17 mouse cellular contexts compared by ENCODE assay signal in genomic region chr11:95354945-95355660, GRCm38 (mm10). TPM values are rescaled to one million over a fixed set of nuclear protein-coding genes. Genes with fewer than 3 reads are reported as not detected.
DNase-seq lines count a peak whose midpoint lies in the region; ATAC-seq and TF ChIP-seq lines count a peak whose summit lies in the region.
"Had no signal": no experiment of that assay in that cellular context is flagged by ENCODE, and none has a peak within 500 bp of the region (broad histone marks: within the 10 kb centered on the region; RNA-seq: fewer than 3 reads in every experiment).

No protein-coding gene starts in this region.

- H3K36me3 ChIP-seq in heart, embryonic 13.5 days = no peaks in the 10 kb centered on the region
- H3K36me3 ChIP-seq in thymus, adult 2 months (ENCODE audit: control insufficient read depth, insufficient read depth, low read length) = no peaks in the 10 kb centered on the region; the same call in 1 of the 2 replicates
- peaks cover 3% of the 10 kb centered on the region; the same call in 1 of the 2 replicates for H3K36me3 ChIP-seq in intestine, postnatal 0 days (ENCODE audit: control insufficient read depth, insufficient read depth)
- H3K36me3 ChIP-seq in stomach, embryonic 16.5 days (ENCODE audit: control insufficient read depth, insufficient read depth, low read length) = no peaks in the 10 kb centered on the region

- no peaks in the 10 kb centered on the region for H3K27me3 ChIP-seq in heart, embryonic 13.5 days (replicated peaks)
- H3K27me3 ChIP-seq in thymus, adult 2 months (ENCODE audit: control insufficient read depth, insufficient read depth, low read length) = no peaks in the 10 kb centered on the region
- no peaks in the 10 kb centered on the region for H3K27me3 ChIP-seq in intestine, postnatal 0 days (replicated peaks; ENCODE audit: control insufficient read depth, insufficient read depth, low read length)
- no peaks in the 10 kb centered on the region for H3K27me3 ChIP-seq in stomach, embryonic 16.5 days (ENCODE audit: control insufficient read depth, insufficient read depth, low read length)
- H3K27me3 ChIP-seq: limb, embryonic 12.5 days had no signal

- H3K4me2 ChIP-seq in heart, embryonic 13.5 days = peak overlapping the region; percentile 54
- H3K4me2 ChIP-seq in intestine, postnatal 0 days (replicated peaks; ENCODE audit: low read depth) = no peak overlapping the region
- no peak overlapping the region for H3K4me2 ChIP-seq in stomach, embryonic 16.5 days (ENCODE audit: low read depth, low read length)
- H3K4me2 ChIP-seq: limb, embryonic 12.5 days had no signal

- no peak for TF ChIP-seq CTCF in thymus, adult 2 months (IDR thresholded peaks at IDR 0.05; ENCODE audit: borderline replicate concordance, control insufficient read depth, extremely low read depth, insufficient read depth, low read length, poor library complexity)
- TF ChIP-seq CTCF in intestine, postnatal 0 days (IDR thresholded peaks at IDR 0.05; ENCODE audit: low read depth) = no peak

- no peak for DNase-seq in heart, postnatal 10 days
- no peak for DNase-seq in thymus, adult 2 months
- DNase-seq in thymus, postnatal 36 days = no peak
- no peak for DNase-seq in right cerebral cortex, postnatal 4 days
- no peak for DNase-seq in left cerebral cortex, postnatal 14 days (ENCODE audit: low spot score in 2 of 2)
- DNase-seq: cerebellum, postnatal 14 days; kidney, adult 9 months; right cerebral cortex, postnatal 14 days had no signal

- H3K4me3 ChIP-seq in heart, embryonic 13.5 days = peak overlapping the region; percentile 21
- H3K4me3 ChIP-seq in thymus, adult 2 months (ENCODE audit: control insufficient read depth, insufficient read depth, low read length) = peak overlapping the region; percentile 51
- H3K4me3 ChIP-seq in intestine, postnatal 0 days (ENCODE audit: low read depth, low read length) = no peak overlapping the region
- H3K4me3 ChIP-seq in stomach, embryonic 16.5 days (replicated peaks; ENCODE audit: low read length) = no peak overlapping the region
- H3K4me3 ChIP-seq: layer of hippocampus, adult 2 months; limb, embryonic 12.5 days had no signal

- peak overlapping the region; percentile 72 for H3K27ac ChIP-seq in heart, embryonic 13.5 days (replicated peaks)
- H3K27ac ChIP-seq in thymus, adult 2 months (ENCODE audit: control insufficient read depth, insufficient read depth, low read length) = peak overlapping the region; percentile 95
- peak overlapping the region; percentile 1; the same call in 1 of the 2 replicates for H3K27ac ChIP-seq in intestine, postnatal 0 days (ENCODE audit: low read depth, low read length)
- H3K27ac ChIP-seq in stomach, embryonic 16.5 days (ENCODE audit: low read length) = peak overlapping the region; percentile 28
- H3K27ac ChIP-seq: layer of hippocampus, adult 2 months; limb, embryonic 12.5 days had no signal

- no peak for TF ChIP-seq POLR2A in thymus, adult 2 months (IDR thresholded peaks at IDR 0.05; ENCODE audit: control insufficient read depth, extremely low read depth, insufficient read depth, low read length, poor library complexity)

- H3K4me1 ChIP-seq in heart, embryonic 13.5 days = peaks cover 39% of the 10 kb centered on the region
- H3K4me1 ChIP-seq in thymus, adult 2 months (replicated peaks; ENCODE audit: control insufficient read depth, insufficient read depth, low read length) = peaks cover 68% of the 10 kb centered on the region
- H3K4me1 ChIP-seq in intestine, postnatal 0 days (replicated peaks; ENCODE audit: control insufficient read depth, insufficient read depth, low read length) = 0 out of 2 replicates have a peak, but pooled peaks cover 4% of the 10 kb centered on the region
- peaks cover 25% of the 10 kb centered on the region for H3K4me1 ChIP-seq in stomach, embryonic 16.5 days (ENCODE audit: control insufficient read depth, insufficient read depth, low read length)

- ATAC-seq in heart, embryonic 13.5 days (ENCODE audit: extremely low read depth, insufficient number of reproducible peaks, low FRiP score, low TSS enrichment) = no peak
- no peak for ATAC-seq in intestine, postnatal 0 days
- ATAC-seq in stomach, embryonic 16.5 days (ENCODE audit: insufficient read depth, low FRiP score) = no peak
- ATAC-seq: hindbrain, embryonic 16.5 days; lung, postnatal 0 days; midbrain, embryonic 16.5 days had no signal

- peak overlapping the region; percentile 50 for H3K9ac ChIP-seq in heart, embryonic 13.5 days
- no peak overlapping the region for H3K9ac ChIP-seq in intestine, postnatal 0 days (ENCODE audit: low read depth, low read length)
- H3K9ac ChIP-seq in stomach, embryonic 16.5 days (ENCODE audit: low read length) = no peak overlapping the region
- H3K9ac ChIP-seq: limb, embryonic 12.5 days had no signal

- H3K9me3 ChIP-seq in heart, embryonic 13.5 days = no peaks in the 10 kb centered on the region
- H3K9me3 ChIP-seq in intestine, postnatal 0 days (ENCODE audit: control insufficient read depth) = no peaks in the 10 kb centered on the region
- no peaks in the 10 kb centered on the region for H3K9me3 ChIP-seq in stomach, embryonic 16.5 days (replicated peaks; ENCODE audit: control insufficient read depth, low read length)
- H3K9me3 ChIP-seq: limb, embryonic 12.5 days; megakaryocyte, embryonic 14.5 days had no signal

- intact Hi-C loops in heart, postnatal 10 days (cut with DNase I) = no loop called here
- intact Hi-C loops in left cerebral cortex, postnatal 14 days (cut with DNase I) = no loop called here

- WGBS in heart, embryonic 13.5 days = 64% methylated on average over 12 of the region's 12 CpGs
- 19% methylated on average over 12 of the region's 12 CpGs for WGBS in thymus, adult 2 months
- 82% methylated on average over 12 of the region's 12 CpGs for WGBS in intestine, postnatal 0 days
- 68% methylated on average over 12 of the region's 12 CpGs for WGBS in stomach, embryonic 16.5 days

RNA-seq across cellular contexts. Expression of gene Fam117a, which starts 18.3 kb away (rescaled TPM):
- polyA plus RNA-seq in heart, embryonic 13.5 days (2015; fragmentation: Nextera tagmentation; extraction: Ambion mirVana) = 6.3 and 7.7 TPM in 2 replicates
- total RNA-seq in heart, postnatal 10 days (2021) = 10 to 100 TPM in 1 of 2 experiments, 1 to 10 TPM in 1; 9.1 to 14.0 TPM
- polyA plus RNA-seq in thymus, adult 2 months (2012; rRNA removed) = 204 and 224 TPM in 2 replicates
- polyA plus RNA-seq in intestine, postnatal 0 days (2015; fragmentation: Nextera tagmentation; extraction: Ambion mirVana) = 5.5 and 7.4 TPM in 2 replicates
- polyA plus RNA-seq in stomach, embryonic 16.5 days (2015; fragmentation: Nextera tagmentation; extraction: Ambion mirVana) = 11.6 and 13.9 TPM in 2 replicates
- total RNA-seq in left cerebral cortex, postnatal 14 days (2021) = 1 to 10 TPM; 2.1 to 4.0 TPM

RNA-seq across cellular contexts. Expression of gene Slc35b1, which starts 29.4 kb away (rescaled TPM):
- polyA plus RNA-seq in heart, embryonic 13.5 days (2015; fragmentation: Nextera tagmentation; extraction: Ambion mirVana) = 77.2 and 78.4 TPM in 2 replicates
- total RNA-seq in heart, postnatal 10 days (2021) = 10 to 100 TPM; 51.0 to 52.8 TPM
- polyA plus RNA-seq in thymus, adult 2 months (2012; rRNA removed) = 89.3 and 107 TPM in 2 replicates
- 130 and 144 TPM in 2 replicates for polyA plus RNA-seq in intestine, postnatal 0 days (2015; fragmentation: Nextera tagmentation; extraction: Ambion mirVana)
- 91.7 and 98.9 TPM in 2 replicates for polyA plus RNA-seq in stomach, embryonic 16.5 days (2015; fragmentation: Nextera tagmentation; extraction: Ambion mirVana)
- 10 to 100 TPM; 72.8 to 78.9 TPM for total RNA-seq in left cerebral cortex, postnatal 14 days (2021)

RNA-seq across cellular contexts. Expression of gene Kat7, which starts 45.1 kb away (rescaled TPM):
- polyA plus RNA-seq in heart, embryonic 13.5 days (2015; fragmentation: Nextera tagmentation; extraction: Ambion mirVana) = 44.2 and 46.0 TPM in 2 replicates
- 10 to 100 TPM; 45.1 to 51.1 TPM for total RNA-seq in heart, postnatal 10 days (2021)
- polyA plus RNA-seq in thymus, adult 2 months (2012; rRNA removed) = 55.5 and 64.8 TPM in 2 replicates
- polyA plus RNA-seq in intestine, postnatal 0 days (2015; fragmentation: Nextera tagmentation; extraction: Ambion mirVana) = 29.7 and 30.2 TPM in 2 replicates
- polyA plus RNA-seq in stomach, embryonic 16.5 days (2015; fragmentation: Nextera tagmentation; extraction: Ambion mirVana) = 59.3 and 66.0 TPM in 2 replicates
- 10 to 100 TPM; 63.3 to 66.2 TPM for total RNA-seq in left cerebral cortex, postnatal 14 days (2021)

RNA-seq across cellular contexts. Expression of gene Spop, which starts 58.8 kb away (rescaled TPM):
- 97.8 and 105 TPM in 2 replicates for polyA plus RNA-seq in heart, embryonic 13.5 days (2015; fragmentation: Nextera tagmentation; extraction: Ambion mirVana)
- 100 to 1,000 TPM; 132 to 136 TPM for total RNA-seq in heart, postnatal 10 days (2021)
- 47.9 and 52.0 TPM in 2 replicates for polyA plus RNA-seq in thymus, adult 2 months (2012; rRNA removed)
- 54.1 and 61.2 TPM in 2 replicates for polyA plus RNA-seq in intestine, postnatal 0 days (2015; fragmentation: Nextera tagmentation; extraction: Ambion mirVana)
- polyA plus RNA-seq in stomach, embryonic 16.5 days (2015; fragmentation: Nextera tagmentation; extraction: Ambion mirVana) = 155 and 171 TPM in 2 replicates
- total RNA-seq in left cerebral cortex, postnatal 14 days (2021) = 100 to 1,000 TPM; 156 to 160 TPM

Comparison
In these comparisons a context has a peak if more than half of its experiments do, and no peak if none do; other contexts are left out.
1. H3K27ac ChIP-seq: peak in every context shown above with its lines; median percentile 95 in thymus, adult 2 months; 72 in heart, embryonic 13.5 days; 28 in stomach, embryonic 16.5 days; 1 in intestine, postnatal 0 days.
2. H3K4me3 ChIP-seq: peak in heart, embryonic 13.5 days (single experiment) and thymus, adult 2 months (single experiment); none in intestine, postnatal 0 days (single experiment) and stomach, embryonic 16.5 days (single experiment).
3. RNA of gene Fam117a, which starts 18.3 kb away (polyA plus RNA-seq): 204 to 224 TPM in thymus, adult 2 months; 11.6 to 13.9 TPM in stomach, embryonic 16.5 days, 6.3 to 7.7 TPM in heart, embryonic 13.5 days and 5.5 to 7.4 TPM in intestine, postnatal 0 days; every median in the first group is over 10 times any median in the second.